Mouse (Mus musculus): ENCODE data around the gene Pcolce2.

DNA sequence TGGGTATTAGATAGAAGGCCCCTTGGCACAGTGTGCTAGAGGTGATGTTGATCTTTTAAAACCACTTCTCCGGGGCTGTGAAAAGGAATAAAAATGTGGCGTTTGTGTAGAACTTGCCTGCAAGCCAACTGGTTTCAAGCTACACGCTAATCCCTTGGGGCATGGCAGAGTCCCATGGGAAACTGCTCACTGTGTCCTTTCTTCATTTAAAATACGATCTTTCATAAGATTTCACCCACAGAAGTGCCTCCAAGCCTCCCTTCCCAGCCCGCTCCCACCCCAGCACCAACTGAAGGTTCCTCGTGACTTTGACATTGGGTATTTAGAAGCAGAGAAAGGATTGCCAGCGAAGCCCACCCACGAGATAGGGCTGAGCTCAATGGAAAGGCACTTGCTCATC, 8.5 kb downstream of the Pcolce2 start:
- TF ChIP-seq POLR2A (IDR thresholded peaks at IDR 0.05; ENCODE audit: extremely low read depth, insufficient read depth, low read length) (no peak), CTCF (IDR thresholded peaks at IDR 0.05; ENCODE audit: extremely low read depth, insufficient read depth, low read length) (no peak)

Measured in cortical plate, adult 2 months (tissue).